Mouse (Mus musculus): ENCODE results near the gene Fxyd7. TPM values are rescaled to one million over a fixed set of nuclear protein-coding genes. Genes with fewer than 3 reads are reported as not detected.

Gene Fxyd7
- total and polyA plus RNA-seq, 2 experiments from 2014 or later = 0.72 TPM; not detected in 1

DNA sequence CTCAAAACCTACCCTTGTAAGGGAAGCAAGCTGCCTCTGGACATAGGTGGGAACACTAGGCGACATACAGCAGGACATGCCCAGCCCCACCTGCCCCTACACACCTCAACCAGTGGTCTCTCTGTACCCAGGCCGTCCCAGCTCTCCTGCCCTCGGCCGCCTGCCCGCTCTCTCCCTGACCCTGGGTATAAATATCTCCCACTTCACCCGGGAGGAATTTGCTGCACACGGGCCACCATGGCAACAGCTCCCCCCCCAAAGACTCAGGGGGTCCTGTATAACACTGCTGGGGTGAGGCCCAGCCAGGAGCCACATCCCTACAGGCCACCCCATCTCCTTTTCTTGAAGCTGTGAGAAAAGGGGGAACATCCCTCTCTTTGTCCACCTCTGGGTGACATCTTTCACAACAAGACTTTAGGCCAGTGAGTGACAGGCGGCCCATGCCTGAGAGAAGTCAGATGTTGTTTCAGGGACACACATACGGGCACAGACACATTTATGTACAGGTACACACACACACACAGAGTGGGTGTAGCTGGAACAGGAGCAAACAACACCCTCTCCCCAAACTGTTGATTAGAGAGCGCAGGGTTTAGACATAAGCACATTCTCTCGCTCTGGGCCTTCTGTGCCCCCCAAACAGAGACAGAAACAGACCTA is 3.5 kb upstream of the Fxyd7 start:
- Histone ChIP-seq H3K4me2 (ENCODE audit: low read depth, low read length) (peak overlapping the region; percentile 70), H3K9ac (replicated peaks; ENCODE audit: low read depth, low read length) (peak overlapping the region; percentile 59), H3K9me3 (replicated peaks; ENCODE audit: control insufficient read depth, low read length) (no peaks in the 10 kb centered on the region), H3K4me1 (ENCODE audit: control insufficient read depth, insufficient read depth) (peaks cover 25% of the 10 kb centered on the region), H3K36me3 (replicated peaks; ENCODE audit: control insufficient read depth, insufficient read depth, low read length) (no peaks in the 10 kb centered on the region), H3K27me3 (ENCODE audit: control insufficient read depth, insufficient read depth, low read length) (peaks cover 30% of the 10 kb centered on the region), H3K4me3 (ENCODE audit: low read depth, low read length) (peak overlapping the region; percentile 50), H3K27ac (ENCODE audit: low read depth) (peak overlapping the region; percentile 98)
- peak; percentile 62 for ATAC-seq (ENCODE audit: insufficient read depth, low read depth)
- peak; percentile 82 for DNase-seq (ENCODE audit: low spot score)
- WGBS = 27% methylated on average over 11 of the region's 11 CpGs
- no peak; the same call in 1 of the 2 replicates for TF ChIP-seq EP300 (IDR thresholded peaks at IDR 0.05; ENCODE audit: low read depth)

DNA sequence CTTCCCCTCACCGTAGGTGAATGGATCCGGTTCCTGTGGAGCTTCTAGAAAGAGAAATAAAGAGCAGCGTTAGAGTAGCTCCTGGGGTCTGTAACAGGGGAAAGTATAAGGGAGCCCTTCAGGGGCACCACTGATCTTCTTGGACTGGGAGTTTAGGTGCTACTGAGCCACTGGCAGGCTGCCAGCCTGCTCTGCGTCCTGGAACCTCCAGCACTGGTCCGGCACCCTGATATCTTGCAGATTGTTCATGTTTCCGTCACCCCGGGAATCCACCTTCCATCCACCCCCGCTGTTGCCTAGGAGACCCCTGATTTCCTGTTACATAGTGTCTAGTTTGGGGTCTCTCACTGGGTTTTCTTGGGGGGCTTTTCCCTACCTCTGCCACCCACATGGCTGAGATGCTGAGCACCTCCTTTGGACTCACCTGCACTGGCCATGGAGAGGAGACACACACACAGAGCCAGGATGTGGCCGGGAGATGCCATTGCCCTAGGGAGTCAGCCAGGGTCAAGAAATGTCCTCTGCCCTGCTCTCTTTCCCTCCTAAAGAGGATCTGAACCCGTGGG is 2.7 kb upstream of the Fxyd7 start:
- no peak for TF ChIP-seq CTCF (IDR thresholded peaks at IDR 0.05; ENCODE audit: low read depth)
- TF ChIP-seq EP300 (IDR thresholded peaks at IDR 0.05; ENCODE audit: low read depth) = no peak
- no peaks in the 10 kb centered on the region for H3K9me3 ChIP-seq (replicated peaks; ENCODE audit: control insufficient read depth, low read length)
- H3K27me3 ChIP-seq (ENCODE audit: control insufficient read depth, insufficient read depth, low read length) = peaks cover 30% of the 10 kb centered on the region
- peak overlapping the region; percentile 50 for H3K4me3 ChIP-seq (ENCODE audit: low read depth, low read length)
- ATAC-seq (ENCODE audit: insufficient read depth, low read depth) (no peak), DNase-seq (ENCODE audit: low spot score) (no peak)
- H3K4me1 ChIP-seq (ENCODE audit: control insufficient read depth, insufficient read depth) = peaks cover 25% of the 10 kb centered on the region
- H3K4me2 ChIP-seq (ENCODE audit: low read depth, low read length) = peak overlapping the region; percentile 70
- peak overlapping the region; percentile 59 for H3K9ac ChIP-seq (replicated peaks; ENCODE audit: low read depth, low read length)
- peak overlapping the region; percentile 98 for H3K27ac ChIP-seq (ENCODE audit: low read depth)
- 10% methylated on average over 10 of the region's 10 CpGs for WGBS
- H3K36me3 ChIP-seq (replicated peaks; ENCODE audit: control insufficient read depth, insufficient read depth, low read length) = no peaks in the 10 kb centered on the region

DNA sequence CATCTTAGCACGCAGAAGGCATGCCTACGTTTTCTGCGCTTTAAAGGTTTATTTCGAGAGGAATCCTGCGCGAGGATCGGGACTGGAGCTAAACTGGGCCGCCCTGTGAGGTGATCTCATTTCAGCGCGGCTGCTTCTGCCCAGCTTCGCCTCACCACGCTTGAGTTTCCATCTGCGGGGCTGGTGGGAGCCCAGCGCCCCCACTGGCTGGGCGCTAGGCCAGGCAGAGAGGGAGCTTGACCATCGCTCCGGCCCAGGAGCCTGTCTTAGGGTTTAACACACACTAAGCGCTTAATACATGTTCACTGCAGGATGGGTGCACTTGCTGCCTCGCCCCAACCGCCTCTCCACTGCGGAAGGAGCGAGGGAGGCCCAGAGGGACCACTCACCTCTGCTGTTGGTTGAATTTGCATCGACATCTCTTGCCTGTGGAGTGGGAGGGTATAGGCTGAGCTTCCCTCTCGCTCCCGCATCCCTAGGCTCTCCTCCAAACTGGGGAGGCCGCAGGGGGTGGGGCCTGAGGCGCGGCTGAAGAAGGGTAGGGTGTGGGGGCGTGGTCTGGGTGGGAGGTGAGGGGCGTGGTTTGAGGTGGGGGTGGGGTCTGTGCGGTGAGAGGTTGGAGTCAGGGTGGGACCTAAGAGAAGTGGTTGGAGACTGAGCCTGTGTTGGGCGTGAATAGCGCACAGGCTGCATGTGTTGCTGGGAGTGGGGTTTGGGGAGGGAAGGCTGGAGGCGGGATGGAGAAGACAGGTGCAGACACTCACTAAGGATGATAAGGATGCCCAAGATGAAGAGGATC is 1.6 kb upstream of the Fxyd7 start:
- H3K4me1 ChIP-seq (ENCODE audit: control insufficient read depth, insufficient read depth) = peaks cover 25% of the 10 kb centered on the region
- DNase-seq (ENCODE audit: low spot score) (peak; percentile 46), ATAC-seq (ENCODE audit: insufficient read depth, low read depth) (peak; percentile 0; the same call in 1 of the 2 replicates)
- H3K9me3 ChIP-seq (replicated peaks; ENCODE audit: control insufficient read depth, low read length) = no peaks in the 10 kb centered on the region
- H3K27ac ChIP-seq (ENCODE audit: low read depth) = 0 out of 2 replicates have a peak overlapping the region, but pooled peaks have one; percentile 15
- H3K9ac ChIP-seq (replicated peaks; ENCODE audit: low read depth, low read length) = no peak overlapping the region; the same call in 1 of the 2 replicates
- H3K36me3 ChIP-seq (replicated peaks; ENCODE audit: control insufficient read depth, insufficient read depth, low read length) = no peaks in the 10 kb centered on the region
- 7% methylated on average over 33 of the region's 34 CpGs for WGBS
- peak overlapping the region; percentile 70 for H3K4me2 ChIP-seq (ENCODE audit: low read depth, low read length)
- peak overlapping the region; percentile 50 for H3K4me3 ChIP-seq (ENCODE audit: low read depth, low read length)
- H3K27me3 ChIP-seq (ENCODE audit: control insufficient read depth, insufficient read depth, low read length) = peaks cover 30% of the 10 kb centered on the region
- TF ChIP-seq EP300 (IDR thresholded peaks at IDR 0.05; ENCODE audit: low read depth) (no peak), CTCF (IDR thresholded peaks at IDR 0.05; ENCODE audit: low read depth) (0 out of 2 replicates have a peak, but pooled peaks have one; percentile 31)

DNA sequence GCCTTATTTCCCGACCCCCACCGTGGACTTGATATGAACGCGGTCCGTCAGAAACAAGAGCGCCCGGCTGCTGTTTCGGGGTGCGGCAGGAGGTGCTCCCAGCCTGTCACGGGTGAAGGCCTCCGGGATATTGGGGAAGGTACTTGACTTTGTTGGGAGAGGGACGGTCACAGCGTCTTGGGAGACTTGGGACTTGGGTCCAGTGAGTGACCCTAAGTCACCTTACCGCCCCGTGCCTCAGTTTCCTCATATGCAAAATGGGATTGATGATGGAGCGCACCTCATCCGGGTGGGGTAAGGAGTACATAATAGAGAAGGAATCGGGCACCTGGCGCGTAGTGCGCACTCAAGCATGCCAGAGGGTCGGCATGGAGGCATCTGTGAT is 976 bp upstream of the Fxyd7 start:
- no peak overlapping the region for H3K27ac ChIP-seq (ENCODE audit: low read depth)
- DNase-seq (ENCODE audit: low spot score) = no peak
- no peak for TF ChIP-seq EP300 (IDR thresholded peaks at IDR 0.05; ENCODE audit: low read depth)
- no peak for ATAC-seq (ENCODE audit: insufficient read depth, low read depth)
- H3K9ac ChIP-seq (replicated peaks; ENCODE audit: low read depth, low read length) = no peak overlapping the region
- H3K27me3 ChIP-seq (ENCODE audit: control insufficient read depth, insufficient read depth, low read length) = peaks cover 30% of the 10 kb centered on the region
- peak overlapping the region; percentile 70 for H3K4me2 ChIP-seq (ENCODE audit: low read depth, low read length)
- H3K9me3 ChIP-seq (replicated peaks; ENCODE audit: control insufficient read depth, low read length) = no peaks in the 10 kb centered on the region
- WGBS = 22% methylated on average over 22 of the region's 22 CpGs
- H3K4me1 ChIP-seq (ENCODE audit: control insufficient read depth, insufficient read depth) = peaks cover 25% of the 10 kb centered on the region
- no peaks in the 10 kb centered on the region for H3K36me3 ChIP-seq (replicated peaks; ENCODE audit: control insufficient read depth, insufficient read depth, low read length)
- peak overlapping the region; percentile 50 for H3K4me3 ChIP-seq (ENCODE audit: low read depth, low read length)

DNA sequence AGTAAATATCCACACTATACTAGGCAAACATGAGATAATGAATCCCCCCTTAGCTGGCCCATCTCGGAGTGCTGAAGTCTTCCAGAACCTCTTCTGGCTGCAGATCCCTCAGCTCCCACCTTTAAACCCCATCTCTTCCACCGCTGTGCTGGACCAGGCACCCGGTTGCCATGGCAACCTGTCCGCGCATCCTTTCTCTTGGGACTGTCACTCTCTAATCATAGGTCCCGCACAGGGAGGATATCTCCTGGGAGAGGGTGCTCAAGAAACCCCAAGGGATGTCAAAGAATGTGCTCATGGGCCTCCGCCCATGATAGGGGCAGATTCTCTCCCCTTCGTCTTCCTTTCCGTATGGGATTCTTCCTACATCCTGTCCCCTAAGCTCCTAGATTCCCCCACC is 346 bp downstream of the Fxyd7 start:
- Histone ChIP-seq H3K9ac (replicated peaks; ENCODE audit: low read depth, low read length) (no peak overlapping the region), H3K27ac (ENCODE audit: low read depth) (no peak overlapping the region), H3K36me3 (replicated peaks; ENCODE audit: control insufficient read depth, insufficient read depth, low read length) (no peaks in the 10 kb centered on the region), H3K4me3 (ENCODE audit: low read depth, low read length) (no peak overlapping the region), H3K9me3 (replicated peaks; ENCODE audit: control insufficient read depth, low read length) (no peaks in the 10 kb centered on the region), H3K4me2 (ENCODE audit: low read depth, low read length) (no peak overlapping the region), H3K27me3 (ENCODE audit: control insufficient read depth, insufficient read depth, low read length) (peaks cover 30% of the 10 kb centered on the region), H3K4me1 (ENCODE audit: control insufficient read depth, insufficient read depth) (peaks cover 25% of the 10 kb centered on the region)
- WGBS = 23% methylated on average over 9 of the region's 9 CpGs
- no peak for ATAC-seq (ENCODE audit: insufficient read depth, low read depth)
- TF ChIP-seq EP300 (IDR thresholded peaks at IDR 0.05; ENCODE audit: low read depth) (no peak), CTCF (IDR thresholded peaks at IDR 0.05; ENCODE audit: low read depth) (no peak)
- no peak for DNase-seq (ENCODE audit: low spot score)

Data from heart, postnatal 0 days (tissue).